Mouse (Mus musculus) heart, postnatal 14 days (tissue): Measurements from ENCODE around the gene Swt1. TPM values are rescaled to one million over a fixed set of nuclear protein-coding genes. Genes with fewer than 3 reads are reported as not detected.
"Not testable (repeated sequence)": the region's sequence is repeated elsewhere in the genome, so short reads cannot be mapped to it uniquely, and the experiment has no call there.

ENCODE experiments used
- DNase-seq, 2 experiments: peaks; one replicate each; pipeline ENCODE4 v3.0.0; 2021 to 2022
- intact Hi-C: fragments of 180-260 bp; cut with DNase I; formaldehyde crosslinking; loops from one replicate; pipeline ENCODE4 v1.15.1; 2025
- total RNA-seq, 2 experiments: library from RNA; stranded (reverse); gene quantifications; 2 replicates each; pipeline ENCODE4 v1.2.3; 2021

The Swt1 gene
- total RNA-seq, 2 experiments from 2014 or later, result 10.0 to 12.1 TPM

DNA sequence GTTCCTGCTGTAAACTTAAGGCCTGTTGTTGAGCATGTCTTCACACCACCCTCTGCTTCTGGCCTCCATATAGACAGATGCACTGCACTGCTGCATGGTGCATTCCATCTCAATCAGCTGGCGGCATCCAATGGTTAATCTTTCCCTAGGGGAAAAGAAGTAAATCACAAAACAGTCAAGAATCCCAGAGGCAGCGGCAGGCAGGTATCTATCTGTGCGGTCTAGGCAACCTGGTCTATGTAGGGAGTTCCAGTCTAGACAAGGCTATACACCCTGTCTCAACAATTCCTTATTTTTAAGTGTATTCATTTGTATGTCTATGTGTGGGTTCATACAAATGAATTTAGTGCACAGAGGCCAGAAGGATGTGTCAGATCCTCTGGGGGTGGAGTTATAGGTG is 59.8 kb downstream of the Swt1 start:
- intact Hi-C loops, result no loop called here
- DNase-seq, result no peak

GRCm38 (mm10) chr1:151367721-151368324 is 60.4 kb downstream of the Swt1 start:
- intact Hi-C loops, result no loop called here
- no peak for DNase-seq

DNA sequence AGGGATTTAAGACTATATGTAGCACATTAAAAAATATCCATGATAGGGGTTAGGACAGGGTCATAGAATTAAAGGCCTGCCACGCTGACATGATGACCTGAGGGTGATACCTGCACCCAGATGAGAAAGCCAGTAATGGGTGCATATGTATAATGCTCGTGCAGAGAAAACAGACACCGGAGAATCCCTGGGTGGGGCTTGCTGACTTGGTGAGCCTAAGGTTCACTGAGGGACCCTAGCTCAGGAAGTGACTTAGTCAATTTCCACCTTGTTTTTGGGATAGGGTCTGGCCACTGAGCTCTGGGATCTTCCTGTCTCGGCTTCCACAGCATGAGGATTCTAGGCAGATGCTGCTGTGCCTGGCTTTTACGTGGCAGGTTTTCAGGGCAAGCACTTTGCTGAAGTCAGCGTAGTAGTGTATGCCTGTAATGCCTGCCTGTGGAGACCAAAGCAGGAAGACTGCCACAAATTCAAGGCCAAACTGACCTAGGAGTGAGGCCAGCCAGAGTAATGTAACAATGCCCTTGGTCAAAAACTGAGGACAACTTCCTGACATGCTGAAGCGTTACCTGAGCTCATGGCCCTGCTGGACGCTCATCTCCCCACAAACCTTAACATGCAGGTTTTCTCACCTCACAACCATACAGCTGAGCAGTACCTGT is 61.2 kb downstream of the Swt1 start:
- no peak for DNase-seq
- intact Hi-C loops, result no loop called here

GRCm38 (mm10) chr1:151359374-151359773 is 68.9 kb downstream of the Swt1 start:
- no peak for DNase-seq
- intact Hi-C loops, result no loop called here

GRCm38 (mm10) chr1:151355994-151356393 is 72.3 kb downstream of the Swt1 start:
- intact Hi-C loops, result no loop called here
- no peak for DNase-seq

DNA sequence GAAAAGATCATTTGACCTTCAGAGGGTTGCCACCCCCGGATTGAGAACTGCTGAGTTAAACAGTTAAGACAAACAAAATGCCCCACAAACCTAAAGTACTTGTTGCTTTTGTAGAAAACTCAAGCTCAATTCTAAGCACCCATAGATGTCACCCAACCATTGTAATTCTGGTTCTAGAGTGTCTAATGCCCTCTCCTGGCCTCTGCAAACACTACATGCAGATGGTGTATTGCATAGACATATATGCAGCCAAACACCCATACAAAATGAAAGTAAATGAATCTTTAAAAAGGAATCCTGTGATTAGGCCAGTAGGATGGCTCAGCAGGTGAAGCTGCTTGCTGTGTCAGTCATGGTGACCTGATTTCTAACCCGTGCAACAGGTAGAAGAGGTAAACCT is 75.3 kb downstream of the Swt1 start:
- no peak for DNase-seq
- intact Hi-C loops, result loop anchor here (5.0 kb wide), 1 partner anchor 316 kb away; no protein-coding TSS in a partner anchor

DNA sequence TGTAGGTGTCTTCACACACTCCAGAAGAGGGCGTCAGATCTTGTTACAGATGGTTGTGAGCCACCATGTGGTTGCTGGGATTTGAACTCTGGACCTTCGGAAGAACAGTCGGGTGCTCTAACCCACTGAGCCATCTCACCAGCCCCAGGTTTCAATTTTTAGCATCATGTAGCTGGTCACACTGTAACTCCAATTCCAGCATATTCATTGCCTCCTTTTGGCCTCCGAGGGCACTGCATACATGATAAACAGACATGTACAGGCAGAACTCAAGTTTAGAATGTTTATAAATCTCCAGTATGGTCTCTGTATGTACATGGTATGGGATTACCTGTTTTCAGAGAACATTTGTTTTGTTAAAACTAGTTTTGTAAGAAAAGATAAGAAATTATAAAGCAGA is 80.0 kb downstream of the Swt1 start:
- DNase-seq, intact Hi-C loops: not testable (repeated sequence)

DNA sequence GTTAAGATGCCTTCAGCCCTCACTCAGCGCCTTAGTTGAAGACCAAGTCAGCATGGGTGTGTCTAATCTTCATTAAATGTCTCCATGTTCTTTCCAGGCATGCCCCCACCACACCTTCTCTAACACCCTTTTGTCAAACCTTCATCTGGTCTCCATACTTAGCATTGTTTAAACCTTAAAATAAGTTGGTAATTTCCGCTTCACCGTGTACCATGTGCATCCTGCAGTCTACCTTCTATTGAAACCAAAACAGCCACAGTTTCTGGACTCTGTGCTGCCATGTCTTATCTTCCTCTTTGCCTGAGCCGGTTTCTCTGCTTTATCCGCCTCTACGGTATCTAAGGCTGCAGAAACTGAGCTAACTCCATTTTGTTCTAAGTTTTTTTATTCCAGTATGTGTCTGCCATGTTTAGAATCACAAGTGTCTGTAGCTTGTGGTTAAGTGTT is 81.6 kb downstream of the Swt1 start:
- intact Hi-C loops, result no loop called here
- DNase-seq, result no peak

- no peak for DNase-seq
- intact Hi-C loops, result loop anchor here (2.0 kb wide), 1 partner anchor 265 kb away; no protein-coding TSS in a partner anchor
Measured at GRCm38 (mm10) chr1:151345863-151346195, 82.4 kb downstream of the Swt1 start.

GRCm38 (mm10) chr1:151345109-151345862 is 83.0 kb downstream of the Swt1 start:
- peak; percentile 98 for DNase-seq
- intact Hi-C loops, result loop anchor here (2.0 kb wide), 1 partner anchor 264 kb away; no protein-coding TSS in a partner anchor

DNA sequence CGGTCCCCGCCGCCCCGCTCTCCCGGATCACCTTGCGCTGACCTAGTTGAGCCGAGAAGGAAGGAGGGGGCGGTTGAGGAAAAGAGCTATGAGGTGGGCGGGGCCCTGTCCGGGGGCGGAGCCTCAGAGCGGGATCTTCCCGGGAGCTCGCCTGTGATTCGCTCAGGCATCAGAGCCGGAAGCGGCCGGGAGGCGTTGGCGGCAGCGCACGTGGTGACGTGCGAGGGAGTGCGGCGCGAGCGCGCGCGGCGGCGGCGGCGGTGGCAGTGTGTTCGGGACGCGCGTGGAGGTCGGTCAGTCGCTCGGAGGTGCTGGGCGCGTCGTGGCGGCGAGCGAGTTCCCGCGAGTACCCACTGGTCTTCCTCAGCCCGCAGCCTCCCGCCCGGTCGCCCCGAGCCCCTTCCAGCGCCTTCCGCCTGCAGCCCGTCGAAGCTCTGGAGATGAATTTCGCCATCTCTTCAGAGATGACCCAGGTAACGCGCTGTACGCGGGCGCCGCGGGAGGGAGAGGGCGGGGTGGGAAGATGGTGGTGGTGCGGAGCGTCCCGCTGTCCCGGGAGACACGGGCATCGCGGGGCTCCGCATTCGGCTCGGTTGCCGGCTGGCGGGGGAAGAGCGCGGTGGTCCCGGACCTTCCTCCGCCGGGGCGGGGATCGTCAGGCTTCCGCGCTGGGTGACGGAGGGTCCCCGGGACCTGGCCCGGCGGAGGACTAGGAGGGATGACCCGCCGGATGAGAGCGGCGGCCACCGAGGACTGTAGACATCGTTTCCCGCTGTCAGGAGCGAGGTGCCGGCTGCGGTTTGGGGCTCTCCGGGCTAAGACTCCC is 83.8 kb downstream of the Swt1 start, which contains the start of gene Ivns1abp:
Gene Ivns1abp (plus strand): TSS at position 195 of the 826 bp plus-strand sequence.
- intact Hi-C loops, result loop anchor here (2.0 to 5.0 kb wide), 4 partner anchors 57 to 264 kb away; no protein-coding TSS in a partner anchor
- peak; percentile 98 for DNase-seq

DNA sequence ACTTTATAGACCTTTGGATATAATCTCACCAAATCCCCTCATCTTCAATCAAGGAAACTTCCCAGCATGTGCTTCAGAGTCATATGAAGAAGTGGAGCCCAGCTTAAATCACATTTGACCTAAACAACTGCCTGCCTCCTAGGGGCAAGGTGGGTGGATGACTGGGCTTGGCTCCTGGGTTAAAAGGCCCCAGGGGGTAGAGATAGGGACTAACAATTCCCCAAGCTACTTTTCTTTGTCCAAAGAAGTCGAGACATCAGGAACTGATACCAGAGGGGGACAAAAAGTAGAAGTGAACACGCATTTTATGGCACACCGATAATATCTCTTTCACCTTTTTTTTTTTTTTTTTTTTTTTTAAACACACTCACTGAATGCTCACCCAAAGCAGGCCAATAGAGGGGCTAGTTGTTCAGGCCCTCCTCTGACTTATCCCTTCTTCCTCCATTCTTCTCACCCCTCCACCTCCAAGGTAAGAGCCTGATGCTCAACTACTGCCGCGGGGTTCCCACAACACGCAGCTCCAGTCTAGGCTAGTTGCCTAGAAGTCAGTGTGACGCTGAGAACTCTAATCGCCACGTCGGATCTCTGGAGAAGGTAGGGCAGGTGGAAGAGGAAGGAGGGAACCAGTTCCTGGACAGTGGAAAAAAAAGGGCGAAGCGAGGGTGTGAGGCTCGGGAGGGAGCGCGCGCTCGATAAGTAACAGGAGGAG is 84.5 kb downstream of the Swt1 start:
- intact Hi-C loops, result loop anchor here (2.0 to 5.0 kb wide), 4 partner anchors 56 to 263 kb away; no protein-coding TSS in a partner anchor
- no peak for DNase-seq

DNA sequence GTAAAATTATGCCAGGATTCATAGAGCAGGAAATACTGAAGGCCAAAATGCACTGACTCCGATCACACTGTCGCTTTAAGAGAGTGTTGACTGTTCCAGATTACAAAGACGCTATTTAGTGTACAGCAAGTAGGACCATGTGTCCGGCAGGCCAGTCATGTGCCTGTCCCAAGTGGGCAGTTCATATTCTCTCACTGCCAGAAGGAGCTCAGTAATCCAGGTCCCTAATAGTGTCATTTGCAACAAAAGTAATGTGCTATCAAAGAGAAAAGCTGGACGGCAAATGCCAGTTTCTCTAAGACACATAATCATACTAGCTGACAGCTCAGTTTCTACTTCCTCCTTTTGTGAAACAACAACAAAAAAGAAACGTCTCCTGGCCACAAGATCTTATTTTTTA is 85.3 kb downstream of the Swt1 start:
- intact Hi-C loops, result loop anchor here (5.0 kb wide), 3 partner anchors 56 to 241 kb away; no protein-coding TSS in a partner anchor
- no peak for DNase-seq

- intact Hi-C loops, result loop anchor here (5.0 kb wide), 3 partner anchors 55 to 240 kb away; no protein-coding TSS in a partner anchor
- DNase-seq, result no peak
Measured at GRCm38 (mm10) chr1:151342311-151342710, 85.9 kb downstream of the Swt1 start.

GRCm38 (mm10) chr1:151341321-151342044 is 86.8 kb downstream of the Swt1 start:
- no peak for DNase-seq
- intact Hi-C loops, result loop anchor here (5.0 kb wide), 3 partner anchors 54 to 239 kb away; no protein-coding TSS in a partner anchor

DNA sequence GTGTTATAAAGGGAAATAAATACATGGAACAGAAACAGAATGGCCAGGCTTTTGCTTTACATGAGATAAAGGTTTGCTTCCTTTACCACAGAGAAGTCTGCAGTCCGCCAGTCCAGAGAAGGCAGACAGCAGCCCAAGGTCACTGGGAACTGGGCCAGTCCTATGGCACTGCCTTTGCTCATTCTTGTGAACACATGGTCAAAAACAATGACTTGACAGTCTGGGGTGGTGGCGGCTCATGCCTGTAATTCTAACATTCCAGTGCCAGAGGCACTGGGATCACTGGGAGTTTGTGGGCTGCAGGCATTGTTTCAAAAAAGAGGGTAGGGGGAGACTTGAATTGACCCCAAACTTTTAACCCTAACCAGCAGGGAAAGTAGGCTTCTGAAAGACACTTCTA is 89.3 kb downstream of the Swt1 start:
- DNase-seq, result peak; percentile 45 to 65
- intact Hi-C loops, result no loop called here

GRCm38 (mm10) chr1:151338234-151338633 is 90.0 kb downstream of the Swt1 start:
- no peak for DNase-seq
- intact Hi-C loops, result no loop called here

- intact Hi-C loops, result no loop called here
- no peak for DNase-seq
Measured at GRCm38 (mm10) chr1:151332819-151333218, 95.4 kb downstream of the Swt1 start.

GRCm38 (mm10) chr1:151329601-151330000 is 98.7 kb downstream of the Swt1 start:
- intact Hi-C loops, result no loop called here
- no peak for DNase-seq
